Mouse (Mus musculus) retina, postnatal 7 days (tissue): ENCODE measurements around the gene Olfr1022.

Experiments
- DNase-seq: peaks from one replicate; pipeline ENCODE4 v3.0.0-alpha.2; 2012; ENCODE audit warnings: low read depth, low spot score

The Olfr1022 gene

GRCm38 (mm10) chr2:85868294-85868693 is at the start of gene Olfr1022:
TSS of gene Olfr1022 (plus strand) at chr2:85868594.
- DNase-seq: no peak

GRCm38 (mm10) chr2:85845383-85845782 is 23.0 kb upstream of the Olfr1022 start, which contains the start of gene Olfr1019:
TSS of gene Olfr1019 (minus strand) at chr2:85845483.
- no peak for DNase-seq

- no peak for DNase-seq
These were observed 21.7 kb upstream of the Olfr1022 start, which contains the start of gene Olfr1020 for GRCm38 (mm10) chr2:85846730-85847129. TSS of gene Olfr1020 (plus strand) at chr2:85847030.

- no peak for DNase-seq
These were observed 16.9 kb downstream of the Olfr1022 start, which contains the start of gene Olfr1023 for GRCm38 (mm10) chr2:85885340-85885739. TSS of gene Olfr1023 (plus strand) at chr2:85885640.

- no peak for DNase-seq
These were observed 36.6 kb downstream of the Olfr1022 start, which contains the start of gene Olfr1024 for GRCm38 (mm10) chr2:85904952-85905351. TSS of gene Olfr1024 (minus strand) at chr2:85905052.

- DNase-seq: no peak
These were observed 44.8 kb downstream of the Olfr1022 start for GRCm38 (mm10) chr2:85913197-85913596.

GRCm38 (mm10) chr2:85914893-85915292 is 46.5 kb downstream of the Olfr1022 start, which contains the start of gene Olfr1025-ps1:
TSS of gene Olfr1025-ps1 (plus strand) at chr2:85915193.
- DNase-seq: no peak
